Mouse (Mus musculus) liver, postnatal 0 days (tissue): ENCODE measurements around the gene Pank4.

Experiments used
- CTCF ChIP-seq: sonication (generic); IDR thresholded peaks from 2 replicates; pipeline ENCODE4 v1.5.1; 2016; ENCODE audit warnings: antibody characterized with exemption, low read depth
- EP300 ChIP-seq: IDR thresholded peaks from 2 replicates; pipeline ENCODE4 v1.6.1; 2016; ENCODE audit warnings: antibody characterized with exemption, low read depth, mild to moderate bottlenecking

DNA sequence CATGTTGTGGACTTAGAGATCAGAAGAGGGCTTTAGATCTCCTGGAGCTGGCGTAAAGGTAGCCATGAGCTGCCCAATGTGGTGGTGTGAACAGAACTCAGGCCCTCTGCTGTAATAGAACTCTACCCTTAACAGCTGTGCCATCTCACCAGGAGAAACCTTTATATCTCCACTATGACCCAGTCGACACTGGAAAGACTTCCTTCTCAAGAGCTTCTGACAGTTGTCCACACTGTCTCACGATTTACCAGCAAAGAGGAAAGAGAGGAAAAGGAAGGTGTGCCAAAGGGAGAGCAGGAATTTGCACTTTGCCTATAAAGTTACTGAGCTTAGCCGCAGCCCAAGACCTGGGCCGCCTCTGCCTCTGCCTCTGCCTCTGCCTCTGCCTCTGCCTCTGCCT is 22.1 kb upstream of the Pank4 start:
- no peak for TF ChIP-seq CTCF
- TF ChIP-seq EP300, result no peak
